Mouse (Mus musculus): ENCODE data around the gene Sh3kbp1.

Sh3kbp1 gene

GRCm38 (mm10) chrX:159915125-159915524, 288.1 kb downstream of the Sh3kbp1 start:
- no peak for DNase-seq (ENCODE audit: low spot score in 2 of 2)

- DNase-seq (ENCODE audit: low spot score in 2 of 2): peak; percentile 12 to 13
Measured at GRCm38 (mm10) chrX:159924759-159925158, 297.7 kb downstream of the Sh3kbp1 start.

GRCm38 (mm10) chrX:159928165-159928564, 301.1 kb downstream of the Sh3kbp1 start:
- no peak for DNase-seq (ENCODE audit: low spot score in 2 of 2)

GRCm38 (mm10) chrX:159928834-159929233, 301.8 kb downstream of the Sh3kbp1 start:
- DNase-seq (ENCODE audit: low spot score in 2 of 2): no peak

- no peak for DNase-seq (ENCODE audit: low spot score in 2 of 2)
Measured at GRCm38 (mm10) chrX:159932027-159932426, 305.0 kb downstream of the Sh3kbp1 start.

- DNase-seq (ENCODE audit: low spot score in 2 of 2): no peak
Measured at GRCm38 (mm10) chrX:159942569-159942968, 315.5 kb downstream of the Sh3kbp1 start.

GRCm38 (mm10) chrX:159943586-159943985, 316.5 kb downstream of the Sh3kbp1 start:
- no peak for DNase-seq (ENCODE audit: low spot score in 2 of 2)

GRCm38 (mm10) chrX:159953546-159954429, 326.7 kb downstream of the Sh3kbp1 start:
- DNase-seq (ENCODE audit: low spot score in 2 of 2): no peak

- DNase-seq (ENCODE audit: low spot score in 2 of 2): no peak
Measured at GRCm38 (mm10) chrX:159954430-159954779, 327.3 kb downstream of the Sh3kbp1 start.

GRCm38 (mm10) chrX:159955433-159955832, 328.4 kb downstream of the Sh3kbp1 start:
- DNase-seq (ENCODE audit: low spot score in 2 of 2): no peak

- no peak for DNase-seq (ENCODE audit: low spot score in 2 of 2)
Measured at GRCm38 (mm10) chrX:159961385-159961784, 334.3 kb downstream of the Sh3kbp1 start.

- DNase-seq (ENCODE audit: low spot score in 2 of 2): peak; percentile 22 to 39
Measured at GRCm38 (mm10) chrX:159963273-159963672, 336.2 kb downstream of the Sh3kbp1 start.

GRCm38 (mm10) chrX:159963925-159964324, 336.9 kb downstream of the Sh3kbp1 start:
- no peak for DNase-seq (ENCODE audit: low spot score in 2 of 2)

- no peak for DNase-seq (ENCODE audit: low spot score in 2 of 2)
Measured at GRCm38 (mm10) chrX:159969025-159969424, 342.0 kb downstream of the Sh3kbp1 start.

GRCm38 (mm10) chrX:159971091-159971779, 344.2 kb downstream of the Sh3kbp1 start:
- no peak for DNase-seq (ENCODE audit: low spot score in 2 of 2)

- peak in 1 of 2 experiments; percentile 7 for DNase-seq (ENCODE audit: low spot score in 2 of 2)
Measured at GRCm38 (mm10) chrX:159973730-159974129, 346.7 kb downstream of the Sh3kbp1 start.

GRCm38 (mm10) chrX:159976243-159976642, 349.2 kb downstream of the Sh3kbp1 start:
- no peak for DNase-seq (ENCODE audit: low spot score in 2 of 2)

- peak; percentile 50 to 53 for DNase-seq (ENCODE audit: low spot score in 2 of 2)
Measured at GRCm38 (mm10) chrX:159988002-159988960, 361.2 kb downstream of the Sh3kbp1 start, which contains the start of gene Map3k15. Map3k15 (plus strand) TSS chrX:159988433.

GRCm38 (mm10) chrX:159995808-159996207, 368.7 kb downstream of the Sh3kbp1 start:
- DNase-seq (ENCODE audit: low spot score in 2 of 2): no peak

All from spleen, postnatal 36 days (tissue).